Mouse (Mus musculus) liver, embryonic 14.5 days (tissue): ENCODE measurements at regions not wholly inside any gene's neighbourhood (a gene's known extent, or its start where the extent isn't known, plus 50 kb on each side); places are given as distances from the start of the nearest gene placed in this dataset.

Experiments used
- ATAC-seq: fragments of 200-750 bp; cut with Nextera tagmentation; 2 replicates; pipeline ENCODE4 v1.8.0; 2017; ENCODE audit warnings: moderate number of reproducible peaks, mild to moderate bottlenecking, moderate library complexity; ENCODE audit not compliant: insufficient read depth
- DNase-seq, 3 experiments: peaks; one replicate each; pipeline ENCODE4 v3.0.0-alpha.2; 2012 to 2013; ENCODE audit warnings: low read depth in 3 of 3, low spot score in 3 of 3
- H3K27ac ChIP-seq: fragments of 300-500 bp; sonication (generic); 2 replicates; pipeline ENCODE4 v1.5.1; 2014; ENCODE audit warnings: moderate library complexity, mild to moderate bottlenecking, control low read depth, inconsistent platforms
- H3K27me3 ChIP-seq: fragments of 300-500 bp; sonication (generic); 2 replicates; pipeline ENCODE4 v1.6.1; 2014; ENCODE audit warnings: mild to moderate bottlenecking, low read length, moderate library complexity; ENCODE audit not compliant: control insufficient read depth, insufficient read depth
- H3K36me3 ChIP-seq: fragments of 300-500 bp; sonication (generic); replicated peaks from 2 replicates; pipeline ENCODE4 v1.6.1; 2014; ENCODE audit warnings: low read depth; ENCODE audit not compliant: control insufficient read depth, insufficient read depth
- H3K4me1 ChIP-seq, 2 experiments: fragments of 200-500 bp in 1 of 2; fragments of 300-500 bp in 1 of 2; sonication (generic) in 1 of 2; replicated peaks; 2 replicates each; pipeline ENCODE4 v1.6.1; 2012 to 2014; ENCODE audit warnings: antibody characterized with exemption in 1 of 2, inconsistent platforms in 1 of 2, low read length in 1 of 2; ENCODE audit not compliant: control insufficient read depth in 2 of 2, insufficient read depth in 2 of 2
- H3K4me2 ChIP-seq: fragments of 300-500 bp; sonication (generic); 2 replicates; pipeline ENCODE4 v1.6.1; 2014; ENCODE audit warnings: low read depth, mild to moderate bottlenecking, control low read depth, moderate library complexity
- H3K4me3 ChIP-seq, 2 experiments: fragments of 200-500 bp in 1 of 2; fragments of 300-500 bp in 1 of 2; sonication (generic) in 1 of 2; 2 replicates each; pipeline ENCODE4 v1.5.1; 2012 to 2014; ENCODE audit warnings: low read depth in 2 of 2, low read length in 2 of 2, mild to moderate bottlenecking in 2 of 2, control low read depth in 1 of 2, inconsistent platforms in 1 of 2, moderate library complexity in 1 of 2; ENCODE audit not compliant: insufficient read depth in 1 of 2
- H3K9ac ChIP-seq: fragments of 300-500 bp; sonication (generic); replicated peaks from 2 replicates; pipeline ENCODE4 v1.6.1; 2014; ENCODE audit warnings: mild to moderate bottlenecking, control low read depth, moderate library complexity
- H3K9me3 ChIP-seq: fragments of 300-500 bp; sonication (generic); 2 replicates; pipeline ENCODE4 v1.6.1; 2016; ENCODE audit warnings: low read length, mixed read lengths; ENCODE audit not compliant: control insufficient read depth
- CTCF ChIP-seq: IDR thresholded peaks from 2 replicates; pipeline ENCODE4 v1.5.1; 2016; ENCODE audit warnings: antibody characterized with exemption, low read depth, control low read depth
- EP300 ChIP-seq: IDR thresholded peaks from 2 replicates; pipeline ENCODE4 v1.6.1; 2016; ENCODE audit warnings: antibody characterized with exemption, low read depth
- WGBS: fragments of 180-500 bp; shearing (Covaris S2); extraction: QIAGEN DNeasy Blood & Tissue Kit; methylation state at CpG from one replicate; pipeline ENCODE4 v1.1.7; 2014; ENCODE audit not compliant: insufficient replicate concordance; 5-methylcytosine and 5-hydroxymethylcytosine counted together

DNA sequence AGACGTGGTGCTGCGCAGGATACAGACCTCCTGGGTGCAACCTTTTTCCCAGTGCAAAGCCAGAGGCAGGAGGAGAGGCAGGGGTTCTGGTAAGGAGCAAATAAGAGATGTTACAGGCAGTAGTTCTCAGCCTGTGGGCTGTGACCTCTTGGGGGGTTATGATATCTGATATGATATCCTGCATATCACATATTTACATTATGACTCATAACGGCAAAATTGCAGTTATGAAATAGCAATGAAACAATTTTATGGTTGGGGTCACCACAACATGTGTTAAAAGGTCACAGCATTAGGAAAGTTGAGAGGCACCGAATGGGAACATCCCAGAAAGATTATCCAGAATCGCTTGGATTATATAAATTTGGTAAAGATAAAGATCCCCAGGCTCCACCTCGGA, 502.8 kb upstream of the Adam5 start:
- Histone ChIP-seq H3K4me2 (no peak overlapping the region), H3K4me1 (no peaks in the 10 kb centered on the region; a peak in 1 of 4 replicates), H3K27me3 (no peaks in the 10 kb centered on the region), H3K9me3 (no peaks in the 10 kb centered on the region), H3K9ac (no peak overlapping the region), H3K36me3 (no peaks in the 10 kb centered on the region), H3K27ac (no peak overlapping the region), H3K4me3 (no peak overlapping the region)
- ATAC-seq (no peak), DNase-seq (no peak)
- TF ChIP-seq EP300 (no peak), CTCF (no peak)
- 58% methylated on average over 6 of the region's 6 CpGs for WGBS

DNA sequence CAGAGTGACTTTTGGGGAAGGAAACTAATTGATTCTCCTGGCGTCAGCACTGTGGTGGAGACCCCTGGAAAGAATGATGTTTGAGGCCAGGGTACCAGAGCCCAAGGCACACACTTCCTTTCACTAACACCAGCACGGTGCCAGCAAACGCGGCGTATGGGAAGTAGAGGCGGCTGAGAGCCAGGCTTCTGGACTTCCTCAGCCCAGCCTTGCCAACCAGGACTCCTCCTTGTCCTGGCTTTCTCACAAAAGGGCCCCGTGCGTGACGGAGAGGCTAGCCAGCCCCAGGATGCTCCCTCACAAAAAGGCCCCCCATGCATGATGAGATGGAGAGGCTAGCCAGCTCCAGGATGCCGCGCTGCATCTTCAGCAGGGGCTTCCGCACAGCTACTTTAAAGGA, 502.1 kb upstream of the Adam5 start:
- 53% methylated on average over 12 of the region's 12 CpGs for WGBS
- no peaks in the 10 kb centered on the region for H3K9me3 ChIP-seq
- H3K4me1 ChIP-seq: no peaks in the 10 kb centered on the region; a peak in 1 of 4 replicates
- DNase-seq: no peak
- H3K9ac ChIP-seq: no peak overlapping the region
- no peaks in the 10 kb centered on the region for H3K36me3 ChIP-seq
- H3K4me2 ChIP-seq: no peak overlapping the region
- no peaks in the 10 kb centered on the region for H3K27me3 ChIP-seq
- H3K4me3 ChIP-seq: no peak overlapping the region
- TF ChIP-seq EP300 (no peak), CTCF (no peak)
- no peak for ATAC-seq
- no peak overlapping the region for H3K27ac ChIP-seq

DNA sequence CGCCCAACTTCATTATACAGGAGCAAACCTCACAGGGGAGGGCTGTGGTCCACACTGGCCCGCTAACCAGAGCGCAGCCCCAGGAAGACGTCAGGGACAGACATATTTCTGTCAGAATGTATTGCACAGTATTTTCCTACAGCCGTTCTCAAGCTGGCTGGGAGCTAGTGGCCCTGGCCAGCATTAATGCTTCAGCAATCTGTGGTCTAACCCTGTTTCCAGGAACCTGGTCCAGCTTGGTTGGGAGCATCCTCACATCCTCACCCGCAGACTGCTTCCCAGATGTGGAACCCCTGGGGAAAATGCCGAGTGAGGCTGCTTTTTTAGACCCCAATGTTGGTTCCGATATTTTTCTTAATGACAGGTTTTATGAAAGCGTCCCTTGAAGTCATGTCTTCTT, 500.6 kb upstream of the Adam5 start:
- no peak overlapping the region for H3K9ac ChIP-seq
- no peaks in the 10 kb centered on the region for H3K9me3 ChIP-seq
- TF ChIP-seq CTCF (no peak), EP300 (no peak)
- H3K4me3 ChIP-seq: no peak overlapping the region
- H3K36me3 ChIP-seq: no peaks in the 10 kb centered on the region
- DNase-seq (no peak), ATAC-seq (no peak)
- no peaks in the 10 kb centered on the region; a peak in 1 of 4 replicates for H3K4me1 ChIP-seq
- H3K27ac ChIP-seq: no peak overlapping the region
- WGBS: 67% methylated on average over 9 of the region's 9 CpGs
- H3K4me2 ChIP-seq: no peak overlapping the region
- no peaks in the 10 kb centered on the region for H3K27me3 ChIP-seq

- 28% methylated on average over 19 of the region's 19 CpGs for WGBS
- TF ChIP-seq CTCF: no peak
- no peak for TF ChIP-seq EP300
- no peak overlapping the region for H3K4me2 ChIP-seq
- no peak for DNase-seq
- no peak for ATAC-seq
- H3K36me3 ChIP-seq: no peaks in the 10 kb centered on the region
- H3K4me3 ChIP-seq: no peak overlapping the region
- no peaks in the 10 kb centered on the region for H3K27me3 ChIP-seq
- H3K9ac ChIP-seq: no peak overlapping the region
- H3K4me1 ChIP-seq: no peaks in the 10 kb centered on the region
- no peak overlapping the region for H3K27ac ChIP-seq
- no peaks in the 10 kb centered on the region for H3K9me3 ChIP-seq
Observed at GRCm38 (mm10) chr8:25323643-25324420, 499.7 kb upstream of the Adam5 start.

GRCm38 (mm10) chr8:25316383-25316782, 492.2 kb upstream of the Adam5 start:
- Histone ChIP-seq H3K27me3 (no peaks in the 10 kb centered on the region), H3K9ac (no peak overlapping the region), H3K27ac (no peak overlapping the region), H3K36me3 (no peaks in the 10 kb centered on the region), H3K4me2 (no peak overlapping the region), H3K9me3 (no peaks in the 10 kb centered on the region), H3K4me3 (no peak overlapping the region), H3K4me1 (no peaks in the 10 kb centered on the region)
- no peak for TF ChIP-seq CTCF
- TF ChIP-seq EP300: no peak
- DNase-seq: no peak
- no peak for ATAC-seq
- WGBS: 58% methylated on average over 4 of the region's 4 CpGs
